ENCODE assay signal across 8 mouse cellular contexts in genomic region chr1:193449394-193450103, GRCm38 (mm10).
DNase-seq lines count a peak whose midpoint lies in the region; ATAC-seq and TF ChIP-seq lines count a peak whose summit lies in the region.

No protein-coding gene starts in this region.

- no peak for TF ChIP-seq POLR2A in cerebellum, adult 2 months (IDR thresholded peaks at IDR 0.05; ENCODE audit: borderline replicate concordance, insufficient read depth, low read length)

- 0 out of 2 replicates have a peak overlapping the region, but pooled peaks have one; percentile 13 for H3K9ac ChIP-seq in hindbrain, embryonic 16.5 days (ENCODE audit: low read depth, low read length)
- H3K9ac ChIP-seq in midbrain, embryonic 11.5 days (ENCODE audit: low read length), result peak overlapping the region; percentile 47
- no peak overlapping the region for H3K9ac ChIP-seq in stomach, postnatal 0 days (ENCODE audit: low read length)

- no peaks in the 10 kb centered on the region for H3K9me3 ChIP-seq in hindbrain, embryonic 16.5 days (ENCODE audit: control insufficient read depth, low read length)
- H3K9me3 ChIP-seq in midbrain, embryonic 11.5 days (ENCODE audit: control insufficient read depth, low read length), result no peaks in the 10 kb centered on the region
- no peaks in the 10 kb centered on the region for H3K9me3 ChIP-seq in stomach, postnatal 0 days (ENCODE audit: control insufficient read depth, low read length)

- H3K27me3 ChIP-seq in cerebellum, adult 2 months (ENCODE audit: control insufficient read depth, insufficient read depth, low read length), result peaks cover 1% of the 10 kb centered on the region; the same call in 1 of the 2 replicates
- no peaks in the 10 kb centered on the region for H3K27me3 ChIP-seq in hindbrain, embryonic 16.5 days (replicated peaks; ENCODE audit: control insufficient read depth, insufficient read depth, low read length)
- no peaks in the 10 kb centered on the region for H3K27me3 ChIP-seq in midbrain, embryonic 11.5 days (ENCODE audit: control insufficient read depth, insufficient read depth, low read length)
- H3K27me3 ChIP-seq in stomach, postnatal 0 days (ENCODE audit: control insufficient read depth, insufficient read depth, low read length), result no peaks in the 10 kb centered on the region

- H3K4me3 ChIP-seq in cerebellum, adult 2 months (replicated peaks; ENCODE audit: insufficient read depth, low read depth, low read length), result no peak overlapping the region
- H3K4me3 ChIP-seq in hindbrain, embryonic 16.5 days (ENCODE audit: low read length), result no peak overlapping the region
- no peak overlapping the region for H3K4me3 ChIP-seq in midbrain, embryonic 11.5 days (ENCODE audit: low read depth, low read length)
- H3K4me3 ChIP-seq in stomach, postnatal 0 days (ENCODE audit: low read depth, low read length), result no peak overlapping the region

- no peak for TF ChIP-seq EP300 in stomach, postnatal 0 days (optimal IDR thresholded peaks at IDR 0.05)

- H3K4me2 ChIP-seq in hindbrain, embryonic 16.5 days (ENCODE audit: low read length), result no peak overlapping the region
- no peak overlapping the region for H3K4me2 ChIP-seq in midbrain, embryonic 11.5 days
- no peak overlapping the region for H3K4me2 ChIP-seq in stomach, postnatal 0 days (replicated peaks; ENCODE audit: low read depth)

- H3K4me1 ChIP-seq in cerebellum, adult 2 months (ENCODE audit: control insufficient read depth, insufficient read depth, low read length), result no peaks in the 10 kb centered on the region
- peaks cover 11% of the 10 kb centered on the region for H3K4me1 ChIP-seq in hindbrain, embryonic 16.5 days (ENCODE audit: control insufficient read depth, insufficient read depth, low read depth, low read length)
- H3K4me1 ChIP-seq in midbrain, embryonic 11.5 days (ENCODE audit: control insufficient read depth, insufficient read depth, low read length), result peaks cover 3% of the 10 kb centered on the region; the same call in 1 of the 2 replicates
- no peaks in the 10 kb centered on the region for H3K4me1 ChIP-seq in stomach, postnatal 0 days (replicated peaks; ENCODE audit: control insufficient read depth, insufficient read depth)

- H3K27ac ChIP-seq in cerebellum, adult 2 months (ENCODE audit: insufficient read depth, low read length), result no peak overlapping the region
- H3K27ac ChIP-seq in hindbrain, embryonic 16.5 days (ENCODE audit: low read depth, low read length), result peak overlapping the region; percentile 54
- 0 out of 2 replicates have a peak overlapping the region, but pooled peaks have one; percentile 17 for H3K27ac ChIP-seq in midbrain, embryonic 11.5 days (ENCODE audit: low read depth, low read length)
- H3K27ac ChIP-seq in stomach, postnatal 0 days (replicated peaks), result no peak overlapping the region

- peak; percentile 32; the same call in 1 of the 2 replicates for ATAC-seq in frontal cortex, adult (ENCODE audit: low TSS enrichment)
- peak; percentile 74 for ATAC-seq in hindbrain, embryonic 16.5 days
- ATAC-seq in midbrain, embryonic 11.5 days (ENCODE audit: low FRiP score), result peak; percentile 69; the same call in 1 of the 2 replicates
- ATAC-seq in stomach, postnatal 0 days (ENCODE audit: low FRiP score, low TSS enrichment), result peak; percentile 61

- WGBS in cerebellum, adult 2 months, result 15% methylated on average over 7 of the region's 7 CpGs
- 13% methylated on average over 7 of the region's 7 CpGs for WGBS in hindbrain, embryonic 16.5 days
- 17% methylated on average over 7 of the region's 7 CpGs for WGBS in midbrain, embryonic 11.5 days
- 12% methylated on average over 7 of the region's 7 CpGs for WGBS in stomach, postnatal 0 days

- peak; percentile 56; the same call in 1 of the 2 replicates for TF ChIP-seq CTCF in cerebellum, adult 2 months (IDR thresholded peaks at IDR 0.05; ENCODE audit: borderline replicate concordance, insufficient read depth, low read depth, low read length)
- TF ChIP-seq CTCF in stomach, postnatal 0 days (IDR thresholded peaks at IDR 0.05; ENCODE audit: low read depth), result peak; percentile 88

- intact Hi-C loops in left cerebral cortex, postnatal 10 days (cut with DNase I), result loop anchor here (5.0 to 10.0 kb wide), 2 partner anchors 138 to 245 kb away; no protein-coding TSS in a partner anchor

- no peaks in the 10 kb centered on the region for H3K36me3 ChIP-seq in hindbrain, embryonic 16.5 days (ENCODE audit: control insufficient read depth, insufficient read depth, low read length)
- H3K36me3 ChIP-seq in midbrain, embryonic 11.5 days (ENCODE audit: control insufficient read depth, insufficient read depth, low read length), result no peaks in the 10 kb centered on the region
- no peaks in the 10 kb centered on the region for H3K36me3 ChIP-seq in stomach, postnatal 0 days (ENCODE audit: control insufficient read depth, insufficient read depth, low read length)

- DNase-seq in left cerebral cortex, adult 18-20 months (ENCODE audit: low spot score in 2 of 2), result peak; percentile 21 to 26
- DNase-seq in left cerebral cortex, adult 11 months (ENCODE audit: low spot score), result no peak
- peak; percentile 38 to 61 for DNase-seq in cerebellum, adult 2 months
- peak; percentile 44 to 60 for DNase-seq in left cerebral cortex, postnatal 10 days (ENCODE audit: extremely low spot score in 1 of 2, low spot score in 2 of 2)
- peak; percentile 95 for DNase-seq in midbrain, embryonic 11.5 days (ENCODE audit: low spot score, missing footprints)
- DNase-seq in stomach, postnatal 0 days (ENCODE audit: low spot score), result no peak

Comparison
In these comparisons a context has a peak if more than half of its experiments do, and no peak if none do; other contexts are left out.
1. DNase-seq: peak in left cerebral cortex, adult 18-20 months (2 of 2), cerebellum, adult 2 months (2 of 2), left cerebral cortex, postnatal 10 days (2 of 2) and midbrain, embryonic 11.5 days (single experiment); none in left cerebral cortex, adult 11 months (single experiment) and stomach, postnatal 0 days (single experiment).
2. H3K27ac ChIP-seq: peak in hindbrain, embryonic 16.5 days (single experiment) and midbrain, embryonic 11.5 days (single experiment); none in cerebellum, adult 2 months (single experiment) and stomach, postnatal 0 days (single experiment).
3. Peak in every context shown above with its lines, with median percentiles within 50 percentile points of each other: ATAC-seq.